Mouse (Mus musculus) ovary, postnatal 36 days (tissue): ENCODE measurements around the gene Tdgf1.

Source experiments
- DNase-seq: peaks from one replicate; pipeline ENCODE4 v3.0.0; 2022; ENCODE audit warnings: low spot score, mixed read lengths

The Tdgf1 gene

GRCm38 (mm10) chr9:110914631-110915236 lies 31.2 kb downstream of the Tdgf1 start:
- no peak for DNase-seq

DNA sequence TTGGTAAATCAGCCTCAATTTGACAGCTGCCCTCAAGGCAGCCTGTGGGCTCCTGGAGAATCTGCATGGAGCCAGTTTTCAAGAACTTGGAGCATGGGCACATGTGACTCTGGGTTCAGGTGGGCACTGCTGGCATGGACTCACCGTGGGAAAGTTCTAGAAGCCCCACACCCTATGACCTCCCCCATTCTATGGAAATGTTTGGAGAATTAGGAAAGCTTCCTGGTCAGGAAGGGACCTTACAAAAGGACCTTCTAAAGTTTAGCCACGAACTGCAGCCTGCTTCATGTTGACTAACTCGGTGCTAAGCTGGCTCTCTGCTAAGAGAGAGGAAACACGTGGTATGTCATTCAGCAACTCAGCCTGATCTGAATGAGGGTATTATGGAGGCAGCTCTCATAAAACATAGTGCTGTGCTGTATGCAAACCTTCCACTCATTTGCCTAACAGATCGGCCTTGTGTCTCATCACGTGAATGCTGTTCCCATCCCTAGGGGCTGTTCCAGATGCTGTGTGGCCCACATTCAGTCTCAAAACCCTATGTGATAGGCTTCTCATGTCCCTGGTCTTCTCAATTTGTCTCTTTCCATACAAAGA lies 36.5 kb downstream of the Tdgf1 start:
- no peak for DNase-seq

- DNase-seq: no peak
Observed at GRCm38 (mm10) chr9:110908631-110909016, 37.3 kb downstream of the Tdgf1 start.

DNA sequence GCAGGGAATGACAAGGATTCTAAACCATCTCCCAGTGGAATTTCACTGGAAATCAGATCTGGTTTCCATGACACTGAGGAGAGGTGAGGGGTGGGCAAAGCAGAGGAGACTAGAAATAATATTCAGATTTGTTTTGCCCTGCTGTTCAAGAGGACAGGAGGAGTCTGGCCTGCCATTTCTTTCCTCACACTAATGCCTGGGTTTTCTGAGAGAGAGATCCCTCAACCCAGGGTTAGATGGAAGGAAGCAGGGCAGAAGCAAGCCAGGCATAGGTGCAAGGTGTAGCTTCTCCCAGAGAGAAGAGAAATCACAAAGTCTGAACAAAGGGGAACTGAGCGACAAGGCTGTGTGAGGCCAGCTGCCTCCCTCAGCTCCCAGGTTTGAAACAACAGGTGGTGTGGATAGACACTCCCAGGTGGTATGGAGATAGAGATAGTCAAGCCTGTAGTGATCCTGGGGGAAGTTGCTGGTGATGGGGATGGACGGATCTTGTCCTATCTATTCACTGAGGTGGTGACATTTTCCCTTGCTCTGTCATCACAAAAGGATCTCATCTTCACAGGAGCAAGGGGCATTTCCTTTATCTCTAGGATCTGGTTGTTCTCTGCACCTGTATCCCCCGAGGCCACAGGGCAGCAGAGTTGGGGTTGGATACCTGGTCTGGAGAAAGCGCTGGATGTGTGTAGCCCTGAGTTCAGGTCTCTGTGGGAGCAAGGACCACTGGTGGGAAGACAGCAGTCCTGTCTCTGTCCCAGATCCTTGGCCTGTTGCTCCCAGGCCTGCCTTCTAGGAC lies 37.9 kb downstream of the Tdgf1 start:
- DNase-seq: no peak

- no peak for DNase-seq
Observed at GRCm38 (mm10) chr9:110907201-110907837, 38.6 kb downstream of the Tdgf1 start.

DNA sequence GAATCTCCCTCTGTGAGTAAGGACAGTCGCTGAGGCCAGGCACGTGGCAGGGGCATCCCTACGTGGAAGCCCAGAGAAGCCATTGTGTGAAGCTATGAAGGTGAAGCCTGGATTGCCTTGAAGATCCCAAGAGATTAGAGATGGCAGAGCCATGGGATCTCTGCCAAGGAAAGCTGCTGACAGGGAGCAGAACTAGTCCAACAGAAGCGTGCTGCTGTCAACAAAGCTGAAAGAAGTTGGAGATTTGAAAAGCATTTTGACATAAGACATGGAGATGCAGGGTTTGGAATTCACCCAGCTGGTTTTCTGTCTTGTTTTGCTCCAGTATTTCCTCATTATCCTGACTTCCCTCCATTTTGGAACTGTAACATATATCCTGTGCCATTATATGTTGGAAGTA lies 43.7 kb downstream of the Tdgf1 start:
- DNase-seq: no peak

GRCm38 (mm10) chr9:110901204-110901603 lies 44.8 kb downstream of the Tdgf1 start:
- DNase-seq: no peak

GRCm38 (mm10) chr9:110899451-110900008 lies 46.4 kb downstream of the Tdgf1 start:
- DNase-seq: no peak

DNA sequence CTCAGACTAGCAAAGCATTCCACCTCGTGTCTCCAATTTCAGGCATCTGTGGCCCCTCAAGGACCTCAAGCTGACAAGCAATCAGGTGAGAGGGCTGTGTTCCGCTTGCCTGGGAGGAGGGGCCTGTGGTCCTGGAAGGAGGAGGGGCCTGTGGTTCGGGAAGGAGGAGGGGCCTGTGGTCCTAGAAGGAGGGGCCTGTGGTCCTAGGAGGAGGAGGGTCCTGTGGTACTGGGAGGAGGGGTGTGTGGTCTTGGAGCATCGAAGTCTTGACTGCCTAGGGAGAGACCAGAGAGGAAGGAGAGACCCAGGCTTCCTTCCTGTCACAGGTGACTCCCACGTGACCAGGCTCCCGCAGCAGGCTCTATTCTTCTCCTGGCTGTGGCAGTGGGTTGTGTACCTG lies 49.4 kb downstream of the Tdgf1 start:
- no peak for DNase-seq

DNA sequence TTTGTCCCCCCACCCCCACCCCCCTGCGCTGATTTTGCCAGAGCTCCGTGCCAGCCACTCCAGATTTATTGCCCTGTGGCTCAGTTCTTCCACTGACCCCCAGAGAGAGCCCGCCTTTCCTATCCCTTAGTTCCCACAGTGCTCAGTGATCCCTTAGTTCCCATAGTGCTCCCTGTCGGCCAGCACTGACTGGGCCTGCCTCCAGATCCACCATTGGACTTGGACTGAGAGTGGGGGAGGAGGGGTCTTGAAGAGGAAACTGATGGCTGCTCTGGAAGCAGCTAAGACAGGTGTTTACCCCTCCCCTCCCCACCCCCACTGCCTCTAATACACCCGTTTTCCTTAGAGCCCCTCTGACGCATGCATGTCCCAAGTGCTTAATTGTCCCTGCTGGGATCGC lies 50.0 kb downstream of the Tdgf1 start:
- DNase-seq: no peak

DNA sequence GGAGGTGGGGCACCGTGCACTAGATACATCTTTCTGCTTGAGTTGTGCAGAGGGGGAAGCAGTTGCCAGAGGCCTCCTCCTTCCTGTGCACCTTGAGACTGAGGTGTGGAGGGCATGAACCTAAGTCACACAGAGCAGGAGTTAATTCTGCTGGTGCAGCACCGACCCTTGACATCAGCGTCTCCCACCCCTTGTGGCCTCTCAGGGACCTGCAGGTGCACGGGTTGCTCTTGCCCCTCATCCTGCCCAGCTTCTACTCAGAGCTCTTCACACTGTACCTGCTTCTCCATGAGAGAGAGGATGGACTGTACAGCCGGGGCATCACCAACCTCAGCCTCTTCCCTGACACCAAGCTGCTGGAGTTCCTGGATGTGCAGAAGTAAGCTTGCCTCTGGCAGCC lies 50.5 kb downstream of the Tdgf1 start:
- no peak for DNase-seq

- DNase-seq: no peak
Observed at GRCm38 (mm10) chr9:110893429-110893828, 52.5 kb downstream of the Tdgf1 start.

DNA sequence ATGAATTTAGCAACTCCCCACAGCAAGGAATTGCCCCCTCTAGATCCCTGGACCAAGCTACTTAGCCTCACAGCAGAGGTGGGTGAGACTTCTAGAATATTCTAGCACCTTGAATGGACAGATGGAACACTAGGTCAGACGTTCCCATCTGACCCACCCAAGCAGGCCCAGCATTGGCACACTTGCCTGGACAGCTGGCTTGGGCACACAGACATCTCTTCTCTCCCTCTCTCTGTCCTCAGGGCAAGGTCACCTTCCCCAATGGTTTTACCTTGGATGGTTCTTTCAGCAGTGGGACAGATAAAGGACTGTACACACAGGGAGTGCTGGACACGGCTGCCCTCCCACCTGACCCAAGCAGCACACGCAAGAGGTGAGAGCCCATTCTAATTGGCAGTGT lies 53.4 kb downstream of the Tdgf1 start:
- no peak for DNase-seq

DNA sequence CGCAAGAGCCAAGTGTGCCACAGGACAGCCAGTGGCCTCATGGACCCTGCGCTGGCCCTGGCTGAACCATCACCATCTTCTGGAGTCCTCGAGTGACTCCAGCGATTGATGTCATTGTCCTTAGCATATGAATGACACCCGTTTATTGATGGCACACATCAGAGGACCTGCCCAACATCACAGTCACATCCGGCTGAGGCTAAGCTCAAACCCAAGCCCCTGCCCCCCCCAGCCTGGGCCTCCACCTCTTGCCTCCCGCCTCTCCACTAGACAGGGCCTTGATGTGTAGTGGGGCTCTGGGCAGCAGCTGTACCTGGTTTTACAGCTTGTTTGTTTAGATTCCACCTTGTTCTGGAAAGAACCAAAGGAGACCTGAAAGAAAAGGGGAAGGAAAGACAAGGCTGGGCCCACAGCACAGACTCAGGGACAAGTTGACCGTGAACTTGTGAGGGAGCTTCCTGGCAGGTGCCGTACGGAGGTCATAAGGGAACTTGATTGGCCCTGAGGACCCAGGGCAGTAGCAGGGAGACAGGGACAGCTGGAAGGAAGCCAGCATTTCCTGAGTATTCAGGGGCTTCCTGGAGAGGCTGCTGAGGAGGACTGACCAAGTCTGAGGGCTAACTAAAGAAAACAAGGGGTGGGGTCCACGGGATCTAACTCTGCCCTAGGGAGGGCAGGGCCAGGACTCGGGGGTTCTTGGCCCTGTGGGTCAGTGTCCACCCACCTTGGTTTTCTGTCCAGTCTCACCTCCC lies 54.7 kb downstream of the Tdgf1 start:
- no peak for DNase-seq

DNA sequence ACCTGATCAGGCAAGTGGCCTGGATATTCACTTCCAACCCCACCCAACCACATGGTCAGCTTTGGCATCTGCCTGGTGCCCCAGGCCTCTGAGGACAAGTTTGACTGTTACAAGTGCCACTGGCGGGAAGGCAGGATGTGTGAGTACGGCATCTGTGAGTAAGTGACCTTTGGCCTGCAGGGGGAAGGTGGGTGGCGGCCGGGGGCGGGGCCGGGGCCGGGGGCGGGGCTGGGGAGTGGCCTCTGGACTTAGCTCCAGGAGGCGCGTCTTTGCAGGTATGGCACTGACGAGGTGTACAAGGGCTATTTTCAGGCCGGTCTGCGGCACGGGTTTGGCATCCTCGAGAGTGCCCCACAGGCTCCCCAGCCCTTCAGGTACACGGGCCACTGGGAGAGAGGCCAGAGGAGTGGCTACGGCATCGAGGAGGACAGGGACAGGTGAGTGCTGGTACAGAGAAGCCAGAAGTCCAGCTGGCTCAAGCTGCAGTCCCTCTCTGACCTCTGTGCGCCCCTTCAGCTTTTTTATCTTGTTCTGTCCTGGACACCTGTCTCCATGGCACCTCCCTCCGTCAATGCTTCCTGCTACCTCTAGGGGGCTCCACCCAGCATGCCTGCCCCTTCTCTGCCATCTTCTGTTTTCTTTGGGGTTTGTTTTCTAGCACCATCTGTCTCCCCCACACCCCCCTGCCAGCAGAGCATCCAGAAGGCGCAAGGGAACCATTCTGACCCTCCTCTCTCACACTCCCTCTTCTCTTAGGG lies 55.8 kb downstream of the Tdgf1 start:
- no peak for DNase-seq
